Mouse (Mus musculus) hindbrain, postnatal 0 days (tissue): ENCODE results near the gene Anapc13. TPM values are rescaled to one million over a fixed set of nuclear protein-coding genes. Genes with fewer than 3 reads are reported as not detected.
A peak's percentile ranks its signal among the peaks of the same experiment; 100 is the strongest.

Experiments
- ATAC-seq: fragments of 200-750 bp; cut with Nextera tagmentation; 2 replicates; pipeline ENCODE4 v1.8.0; 2017; ENCODE audit warnings: mild to moderate bottlenecking, moderate TSS enrichment, moderate library complexity
- DNase-seq: peaks from one replicate; pipeline ENCODE4 v3.0.0-alpha.2; 2015; ENCODE audit warnings: low spot score
- H3K27ac ChIP-seq: fragments of 300-500 bp; sonication (generic); 2 replicates; pipeline ENCODE4 v1.5.1; 2014; ENCODE audit warnings: mild to moderate bottlenecking
- H3K27me3 ChIP-seq: fragments of 300-500 bp; sonication (generic); 2 replicates; pipeline ENCODE4 v1.6.1; 2014; ENCODE audit warnings: low read length, mixed read lengths; ENCODE audit not compliant: insufficient read depth
- H3K36me3 ChIP-seq: fragments of 300-500 bp; sonication (generic); 2 replicates; pipeline ENCODE4 v1.6.1; 2014; ENCODE audit warnings: low read length, mixed read lengths; ENCODE audit not compliant: insufficient read depth
- H3K4me1 ChIP-seq: fragments of 300-500 bp; sonication (generic); 2 replicates; pipeline ENCODE4 v1.6.1; 2014; ENCODE audit warnings: antibody characterized with exemption, low read length, mixed read lengths; ENCODE audit not compliant: insufficient read depth
- H3K4me2 ChIP-seq: fragments of 300-500 bp; sonication (generic); 2 replicates; pipeline ENCODE4 v1.6.1; 2014; ENCODE audit warnings: low read depth, mild to moderate bottlenecking, low read length, moderate library complexity, mixed read lengths
- H3K4me3 ChIP-seq: fragments of 300-500 bp; sonication (generic); 2 replicates; pipeline ENCODE4 v1.5.1; 2014; ENCODE audit warnings: low read length
- H3K9ac ChIP-seq: fragments of 300-500 bp; sonication (generic); replicated peaks from 2 replicates; pipeline ENCODE4 v1.6.1; 2014; ENCODE audit warnings: mild to moderate bottlenecking, low read length, moderate library complexity, mixed read lengths
- H3K9me3 ChIP-seq: fragments of 300-500 bp; sonication (generic); 2 replicates; pipeline ENCODE4 v1.6.1; 2016; ENCODE audit warnings: low read length, mixed read lengths
- CTCF ChIP-seq: IDR thresholded peaks from 2 replicates; pipeline ENCODE4 v1.5.1; 2016; ENCODE audit warnings: antibody characterized with exemption, control low read depth, low read depth
- WGBS: fragments of 180-500 bp; shearing (Covaris S2); extraction: QIAGEN DNeasy Blood & Tissue Kit; methylation state at CpG from one replicate; pipeline ENCODE4 v1.1.7; 2014; 5-methylcytosine and 5-hydroxymethylcytosine counted together
- polyA plus RNA-seq: library from polyadenylated mRNA; unstranded; fragments of >200 nt; fragmentation: Nextera tagmentation; extraction: Ambion mirVana; gene quantifications from 2 replicates; pipeline ENCODE4 v1.2.1, GENCODE M21; 2015
- total RNA-seq: library from RNA; depleted of rRNA; stranded (reverse); fragments of >200 nt; gene quantifications from 2 replicates; pipeline ENCODE4 v1.2.3, GENCODE M21; 2014

Gene Anapc13
- total and polyA plus RNA-seq, 2 experiments from 2014 or later = 22.0 to 170 TPM

GRCm38 (mm10) chr9:102601187-102601586 lies 24.9 kb upstream of the Anapc13 start:
- no peak for ATAC-seq
- TF ChIP-seq CTCF = no peak
- H3K9me3 ChIP-seq = no peaks in the 10 kb centered on the region

GRCm38 (mm10) chr9:102601666-102602065 lies 24.4 kb upstream of the Anapc13 start:
- DNase-seq (no peak), ATAC-seq (no peak)
- TF ChIP-seq CTCF = no peak
- Histone ChIP-seq H3K4me3 (no peak overlapping the region), H3K4me2 (no peak overlapping the region), H3K4me1 (no peaks in the 10 kb centered on the region), H3K9me3 (no peaks in the 10 kb centered on the region), H3K9ac (no peak overlapping the region), H3K36me3 (no peaks in the 10 kb centered on the region), H3K27ac (no peak overlapping the region), H3K27me3 (no peaks in the 10 kb centered on the region)
- 89% methylated on average over 2 of the region's 2 CpGs for WGBS

More at GRCm38 (mm10) chr9:102601187-102601586, 24.9 kb upstream of the Anapc13 start:
- Histone ChIP-seq H3K36me3 (peaks cover under 1% of the 10 kb centered on the region; the same call in 1 of the 2 replicates), H3K9ac (no peak overlapping the region), H3K4me1 (no peaks in the 10 kb centered on the region), H3K4me2 (no peak overlapping the region), H3K27me3 (no peaks in the 10 kb centered on the region), H3K27ac (no peak overlapping the region), H3K4me3 (no peak overlapping the region)
- WGBS = 79% methylated on average over 2 of the region's 2 CpGs
- DNase-seq = no peak

- no peaks in the 10 kb centered on the region for H3K9me3 ChIP-seq
- no peaks in the 10 kb centered on the region for H3K27me3 ChIP-seq
- H3K27ac ChIP-seq = no peak overlapping the region
- H3K4me1 ChIP-seq = no peaks in the 10 kb centered on the region
- no peak for TF ChIP-seq CTCF
- 67% methylated on average over 6 of the region's 6 CpGs for WGBS
- peaks cover 4% of the 10 kb centered on the region; the same call in 1 of the 2 replicates for H3K36me3 ChIP-seq
- no peak overlapping the region for H3K4me2 ChIP-seq
- no peak overlapping the region for H3K4me3 ChIP-seq
- ATAC-seq (no peak), DNase-seq (no peak)
- no peak overlapping the region for H3K9ac ChIP-seq
Measured at GRCm38 (mm10) chr9:102605162-102605561, 20.9 kb upstream of the Anapc13 start.

- WGBS = 64% methylated on average over 5 of the region's 5 CpGs
- Histone ChIP-seq H3K4me3 (no peak overlapping the region), H3K27me3 (no peaks in the 10 kb centered on the region), H3K4me1 (no peaks in the 10 kb centered on the region), H3K9me3 (no peaks in the 10 kb centered on the region), H3K4me2 (no peak overlapping the region), H3K9ac (no peak overlapping the region), H3K27ac (no peak overlapping the region), H3K36me3 (peaks cover 6% of the 10 kb centered on the region; the same call in 1 of the 2 replicates)
- no peak for ATAC-seq
- peak; percentile 19 for DNase-seq
- peak; percentile 47 for TF ChIP-seq CTCF
Measured at GRCm38 (mm10) chr9:102607471-102607870, 18.6 kb upstream of the Anapc13 start.

GRCm38 (mm10) chr9:102609221-102609620 lies 16.9 kb upstream of the Anapc13 start:
- no peak for DNase-seq
- TF ChIP-seq CTCF = no peak
- H3K27me3 ChIP-seq = no peaks in the 10 kb centered on the region
- H3K27ac ChIP-seq = no peak overlapping the region
- ATAC-seq = no peak
- no peaks in the 10 kb centered on the region for H3K9me3 ChIP-seq
- H3K4me1 ChIP-seq = no peaks in the 10 kb centered on the region
- H3K4me2 ChIP-seq = no peak overlapping the region
- no peak overlapping the region for H3K4me3 ChIP-seq
- H3K36me3 ChIP-seq = peaks cover 14% of the 10 kb centered on the region
- no peak overlapping the region for H3K9ac ChIP-seq
- WGBS = 88% methylated on average over 3 of the region's 3 CpGs

- ATAC-seq = no peak
- H3K9me3 ChIP-seq = no peaks in the 10 kb centered on the region
- DNase-seq = no peak
- H3K36me3 ChIP-seq = peaks cover 14% of the 10 kb centered on the region
- no peak overlapping the region for H3K9ac ChIP-seq
- WGBS = 84% methylated on average over 3 of the region's 3 CpGs
- TF ChIP-seq CTCF = no peak
- no peak overlapping the region for H3K4me2 ChIP-seq
- no peaks in the 10 kb centered on the region for H3K4me1 ChIP-seq
- H3K27ac ChIP-seq = no peak overlapping the region
- no peaks in the 10 kb centered on the region for H3K27me3 ChIP-seq
- no peak overlapping the region for H3K4me3 ChIP-seq
Measured at GRCm38 (mm10) chr9:102615071-102615470, 11.0 kb upstream of the Anapc13 start.

GRCm38 (mm10) chr9:102616267-102616666 lies 9.8 kb upstream of the Anapc13 start:
- no peak overlapping the region for H3K4me3 ChIP-seq
- 88% methylated on average over 9 of the region's 9 CpGs for WGBS
- H3K9me3 ChIP-seq = no peaks in the 10 kb centered on the region
- no peak for DNase-seq
- no peaks in the 10 kb centered on the region for H3K4me1 ChIP-seq
- H3K27ac ChIP-seq = no peak overlapping the region
- no peak overlapping the region for H3K9ac ChIP-seq
- TF ChIP-seq CTCF = no peak
- no peaks in the 10 kb centered on the region for H3K27me3 ChIP-seq
- no peak overlapping the region for H3K4me2 ChIP-seq
- peaks cover 14% of the 10 kb centered on the region for H3K36me3 ChIP-seq
- no peak for ATAC-seq
